Mouse (Mus musculus): ENCODE data around the gene Mageb1.
"Not testable (repeated sequence)": the region's sequence is repeated elsewhere in the genome, so short reads cannot be mapped to it uniquely, and the experiment has no call there.

Mageb1 gene

DNA sequence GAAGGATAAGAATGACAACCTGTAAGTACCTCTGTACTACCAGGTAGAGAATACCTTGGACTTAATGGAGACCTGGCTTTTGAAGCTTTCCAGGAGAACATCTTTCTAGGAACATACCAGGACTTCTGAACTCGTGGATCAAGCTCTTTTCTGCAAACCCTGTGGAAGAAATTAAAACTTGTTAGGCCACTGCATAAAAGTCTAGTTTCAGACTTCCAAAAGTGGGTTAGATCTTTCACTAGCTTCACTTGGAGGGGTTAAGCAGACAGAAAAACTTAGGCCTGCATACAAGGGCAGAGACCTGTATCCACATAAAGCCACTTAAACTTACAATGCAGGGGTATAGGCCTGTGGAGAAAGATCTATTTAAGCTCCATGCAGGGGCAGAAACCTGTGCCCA lies at the start of gene Mageb1:
Gene Mageb1 (minus strand): TSS at position 101 of the 400 bp plus-strand sequence.
- DNase-seq (ENCODE audit: low spot score in 2 of 2): not testable (repeated sequence)
